Mouse (Mus musculus) CD8-positive naive resting alpha-beta T cell, adult 57 days (primary cell): ENCODE results near the gene Oser1. TPM values are rescaled to one million over a fixed set of nuclear protein-coding genes. Genes with fewer than 3 reads are reported as not detected.

Experiments
- total RNA-seq: library from RNA; stranded (reverse); gene quantifications from one replicate; pipeline ENCODE4 v1.2.4, GENCODE M21; 2023

Oser1 gene
- total RNA-seq = 125 TPM

GRCm38 (mm10) chr2:163424597-163424996, at the start of gene Oser1:
Oser1 (minus strand) TSS chr2:163424697.

GRCm38 (mm10) chr2:163472466-163472851, 48.0 kb upstream of the Oser1 start, which contains the start of gene Fitm2:
Fitm2 (minus strand) TSS chr2:163472629.

GRCm38 (mm10) chr2:163438246-163438618, 13.7 kb upstream of the Oser1 start, which contains the start of gene Gdap1l1:
Gdap1l1 (plus strand) TSS chr2:163438476.

GRCm38 (mm10) chr2:163397905-163398304, 26.6 kb downstream of the Oser1 start, which contains the start of gene Jph2:
Jph2 (minus strand) TSS chr2:163397993.

Other genes starting within 250 kb of the Oser1 start
- gene Tox2, start 221.6 kb downstream of the Oser1 start, total RNA-seq = not detected
- gene Jph2, start 26.7 kb downstream of the Oser1 start, total RNA-seq = not detected
- not detected for gene Gdap1l1, start 13.8 kb upstream of the Oser1 start, total RNA-seq
- gene Fitm2, start 47.9 kb upstream of the Oser1 start, total RNA-seq = 4.6 TPM
- gene R3hdml, start 67.6 kb upstream of the Oser1 start, total RNA-seq = not detected
- gene Hnf4a, start 82.1 kb upstream of the Oser1 start, total RNA-seq = not detected
- gene Ttpal, start 177.6 kb upstream of the Oser1 start, total RNA-seq = 57.9 TPM
- 555 TPM for gene Serinc3, start 220.4 kb upstream of the Oser1 start, total RNA-seq
- gene Pkig, start 233.7 kb upstream of the Oser1 start, total RNA-seq = 20.4 TPM